8 mouse cellular contexts compared by ENCODE assay signal in genomic region chr10:82889447-82889973, GRCm38 (mm10). TPM values are rescaled to one million over a fixed set of nuclear protein-coding genes. Genes with fewer than 3 reads are reported as not detected.
DNase-seq lines count a peak whose midpoint lies in the region; ATAC-seq and TF ChIP-seq lines count a peak whose summit lies in the region.

No protein-coding gene starts in this region.

- no peak overlapping the region for H3K4me2 ChIP-seq in kidney, embryonic 15.5 days
- H3K4me2 ChIP-seq in hindbrain, embryonic 11.5 days (replicated peaks; ENCODE audit: low read depth, low read length) = no peak overlapping the region

- H3K4me3 ChIP-seq in kidney, embryonic 15.5 days (replicated peaks) = no peak overlapping the region
- no peak overlapping the region for H3K4me3 ChIP-seq in hindbrain, embryonic 11.5 days (ENCODE audit: low read depth, low read length)

- H3K4me1 ChIP-seq in kidney, embryonic 15.5 days = peaks cover 32% of the 10 kb centered on the region
- H3K4me1 ChIP-seq in hindbrain, embryonic 11.5 days (replicated peaks; ENCODE audit: control insufficient read depth, insufficient read depth, low read length) = no peaks in the 10 kb centered on the region

- no peak for ATAC-seq in Patski
- peak; percentile 62 for ATAC-seq in kidney, embryonic 15.5 days (replicated peaks; ENCODE audit: low FRiP score)
- ATAC-seq in megakaryocyte progenitor cell, adult 5-6 weeks (replicated peaks; ENCODE audit: poor library complexity) = peak; percentile 63
- no peak for ATAC-seq in hindbrain, embryonic 11.5 days (ENCODE audit: low FRiP score)

- CTCF ChIA-PET in Patski (lab: Charles Lee) = interaction anchor here (1.2 kb wide), 1 partner anchor 94 kb away, joined by 4 read pairs; no protein-coding TSS in a partner anchor

- in situ Hi-C loops in Patski (cut with MboI; ENCODE audit: low pct_unique_long_range_greater_than_20kb) = no loop called here

- H3K27me3 ChIP-seq in Patski = no peaks in the 10 kb centered on the region
- no peaks in the 10 kb centered on the region for H3K27me3 ChIP-seq in kidney, embryonic 15.5 days
- H3K27me3 ChIP-seq in hindbrain, embryonic 11.5 days (ENCODE audit: control insufficient read depth, insufficient read depth, low read length) = no peaks in the 10 kb centered on the region

- H3K36me3 ChIP-seq in kidney, embryonic 15.5 days = peaks cover 87% of the 10 kb centered on the region
- H3K36me3 ChIP-seq in hindbrain, embryonic 11.5 days (ENCODE audit: control insufficient read depth, insufficient read depth, low read length) = peaks cover 10% of the 10 kb centered on the region; the same call in 1 of the 2 replicates

- H3K9me3 ChIP-seq in kidney, embryonic 15.5 days (replicated peaks) = no peaks in the 10 kb centered on the region
- no peaks in the 10 kb centered on the region for H3K9me3 ChIP-seq in hindbrain, embryonic 11.5 days (ENCODE audit: control insufficient read depth, low read length)

- no peak for TF ChIP-seq CTCF in Patski (IDR thresholded peaks at IDR 0.05)

- POLR2A ChIA-PET in Patski (lab: Charles Lee) = no interaction called here

- DNase-seq in 416B (ENCODE audit: low read depth) (peak; percentile 96), Patski (ENCODE audit: low read depth, low spot score) (peak; percentile 35)
- peak; percentile 96 for DNase-seq in gonadal fat pad, adult 2 months (ENCODE audit: low read depth)
- no peak for DNase-seq in thymus, postnatal 36 days
- DNase-seq in hindbrain, embryonic 11.5 days (ENCODE audit: low spot score) = no peak
- no peak for DNase-seq in cerebellum, adult 9-10 months

- H3K27ac ChIP-seq in kidney, embryonic 15.5 days = peak overlapping the region; percentile 39
- H3K27ac ChIP-seq in hindbrain, embryonic 11.5 days (ENCODE audit: low read depth, low read length) = no peak overlapping the region

- no peak overlapping the region for H3K9ac ChIP-seq in kidney, embryonic 15.5 days
- no peak overlapping the region for H3K9ac ChIP-seq in hindbrain, embryonic 11.5 days (ENCODE audit: low read depth, low read length)

- 51% methylated on average over 9 of the region's 9 CpGs for WGBS in kidney, embryonic 15.5 days
- 91% methylated on average over 9 of the region's 9 CpGs for WGBS in hindbrain, embryonic 11.5 days

RNA-seq across cellular contexts. Expression of gene Eid3, which starts 23.1 kb away (rescaled TPM):
- polyA plus RNA-seq in Patski (2021) = 0.90 TPM
- polyA plus RNA-seq in gonadal fat pad, adult 2 months (2012; rRNA removed) = 4.1 and 6.0 TPM in 2 replicates
- 0.19 and 0.24 TPM in 2 replicates for polyA plus RNA-seq in kidney, embryonic 15.5 days (2015; fragmentation: Nextera tagmentation; extraction: Ambion mirVana)
- 3.0 and 3.6 TPM in 2 replicates for total RNA-seq in megakaryocyte progenitor cell, adult 5-6 weeks (2015)
- 3.1 and 4.7 TPM in 2 replicates for total RNA-seq in megakaryocyte progenitor cell, adult 5-6 weeks (2017)
- polyA plus RNA-seq in hindbrain, embryonic 11.5 days (2014; fragmentation: Nextera tagmentation; extraction: Ambion mirVana) = 0.56 and 1.1 TPM in 2 replicates

RNA-seq across cellular contexts. Expression of gene Txnrd1, which starts 55.8 kb away (rescaled TPM):
- polyA plus RNA-seq in Patski (2021) = 124 TPM
- 36.1 and 44.0 TPM in 2 replicates for polyA plus RNA-seq in gonadal fat pad, adult 2 months (2012; rRNA removed)
- 105 and 107 TPM in 2 replicates for polyA plus RNA-seq in kidney, embryonic 15.5 days (2015; fragmentation: Nextera tagmentation; extraction: Ambion mirVana)
- total RNA-seq in megakaryocyte progenitor cell, adult 5-6 weeks (2015) = 50.6 and 56.6 TPM in 2 replicates
- 96.0 and 102 TPM in 2 replicates for total RNA-seq in megakaryocyte progenitor cell, adult 5-6 weeks (2017)
- polyA plus RNA-seq in hindbrain, embryonic 11.5 days (2014; fragmentation: Nextera tagmentation; extraction: Ambion mirVana) = 170 and 196 TPM in 2 replicates

Comparison
In these comparisons a context has a peak if more than half of its experiments do, and no peak if none do; other contexts are left out.
1. DNase-seq: peak in 416B (single experiment), Patski (single experiment) and gonadal fat pad, adult 2 months (single experiment); none in thymus, postnatal 36 days (0 of 2), hindbrain, embryonic 11.5 days (single experiment) and cerebellum, adult 9-10 months (single experiment).
2. ATAC-seq: peak in kidney, embryonic 15.5 days (single experiment) and megakaryocyte progenitor cell, adult 5-6 weeks (single experiment); none in Patski (single experiment) and hindbrain, embryonic 11.5 days (single experiment).